In the genomic region with DNA sequence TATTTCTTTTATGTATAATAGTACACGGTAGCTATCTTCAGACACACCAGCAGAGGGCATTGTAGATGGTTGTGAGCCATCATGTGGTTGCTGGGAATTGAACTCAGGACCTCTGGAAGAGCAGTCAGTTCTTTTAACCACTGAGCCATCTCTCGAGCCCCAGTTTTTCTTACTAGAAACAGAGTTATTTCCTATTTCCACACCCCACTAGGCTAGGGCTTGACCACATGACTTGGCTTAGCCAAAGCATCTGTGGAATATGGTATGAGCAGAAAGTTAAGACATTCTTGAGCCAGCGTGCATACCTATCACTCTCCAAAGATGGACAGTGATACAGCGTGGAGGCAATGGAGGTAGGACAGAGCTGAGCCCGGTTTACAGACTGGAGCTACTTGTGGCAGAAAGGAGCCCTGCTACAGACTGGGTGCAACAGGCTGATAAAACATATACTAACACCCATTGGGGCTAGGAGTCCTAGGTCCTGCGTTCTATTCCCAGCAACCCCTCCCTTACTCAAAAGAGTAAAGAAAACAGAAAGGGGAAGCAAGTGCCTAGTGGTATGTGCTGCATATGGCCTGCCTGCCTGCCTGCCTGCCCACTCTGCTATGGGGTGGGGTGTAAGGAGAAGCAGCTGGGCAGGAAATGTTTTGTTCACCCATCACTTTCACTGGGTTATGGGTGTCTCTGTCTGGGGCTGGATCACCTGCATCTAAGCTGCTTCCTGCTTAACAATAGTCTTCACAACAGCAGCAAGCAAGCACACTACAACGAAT, we compare ENCODE assay signal across 8 mouse cellular contexts.
DNase-seq lines count a peak whose midpoint lies in the region; ATAC-seq lines count a peak whose summit lies in the region.

No protein-coding gene starts in this region.

- no peaks in the 10 kb centered on the region for H3K9me3 ChIP-seq in heart, embryonic 15.5 days (replicated peaks)
- no peaks in the 10 kb centered on the region for H3K9me3 ChIP-seq in neural tube, embryonic 15.5 days (replicated peaks)

- H3K27ac ChIP-seq in heart, embryonic 15.5 days: peak overlapping the region; percentile 2; the same call in 1 of the 2 replicates
- peak overlapping the region; percentile 39; the same call in 1 of the 2 replicates for H3K27ac ChIP-seq in neural tube, embryonic 15.5 days (replicated peaks)

- 85% methylated on average over 7 of the region's 7 CpGs for WGBS in heart, embryonic 15.5 days
- 80% methylated on average over 7 of the region's 7 CpGs for WGBS in neural tube, embryonic 15.5 days

- H3K9ac ChIP-seq in heart, embryonic 15.5 days: no peak overlapping the region
- H3K9ac ChIP-seq in neural tube, embryonic 15.5 days (replicated peaks): no peak overlapping the region

- H3K27me3 ChIP-seq in heart, embryonic 15.5 days: no peaks in the 10 kb centered on the region
- no peaks in the 10 kb centered on the region for H3K27me3 ChIP-seq in neural tube, embryonic 15.5 days (replicated peaks)

- no peak overlapping the region for H3K4me3 ChIP-seq in heart, embryonic 15.5 days
- H3K4me3 ChIP-seq in neural tube, embryonic 15.5 days (replicated peaks): no peak overlapping the region

- H3K4me1 ChIP-seq in heart, embryonic 15.5 days (replicated peaks): peaks cover 32% of the 10 kb centered on the region
- peaks cover 49% of the 10 kb centered on the region for H3K4me1 ChIP-seq in neural tube, embryonic 15.5 days

- ATAC-seq in heart, embryonic 15.5 days (replicated peaks; ENCODE audit: insufficient number of reproducible peaks, insufficient read depth, low FRiP score, low read depth): no peak
- no peak for ATAC-seq in neural tube, embryonic 15.5 days (ENCODE audit: low FRiP score)

- no peak overlapping the region for H3K4me2 ChIP-seq in heart, embryonic 15.5 days
- no peak overlapping the region for H3K4me2 ChIP-seq in neural tube, embryonic 15.5 days

- intact Hi-C loops in heart, postnatal 36 days (cut with DNase I): no loop called here

- DNase-seq in heart, postnatal 36 days: no peak
- DNase-seq in B cell, adult 2 months: peak; percentile 70 to 74
- peak; percentile 42 for DNase-seq in fibroblast of lung, adult 2 months (ENCODE audit: low read depth)
- DNase-seq in embryo, embryonic 9.5 days (ENCODE audit: extremely low spot score): no peak
- no peak for DNase-seq in layer of hippocampus, postnatal 10 days (ENCODE audit: low spot score in 2 of 2)
- no peak for DNase-seq in cerebellum, adult 11-12 months

- no peaks in the 10 kb centered on the region for H3K36me3 ChIP-seq in heart, embryonic 15.5 days
- H3K36me3 ChIP-seq in neural tube, embryonic 15.5 days: no peaks in the 10 kb centered on the region

Comparison
In these comparisons a context has a peak if more than half of its experiments do, and no peak if none do; other contexts are left out.
1. DNase-seq: peak in B cell, adult 2 months (2 of 2) and fibroblast of lung, adult 2 months (single experiment); none in heart, postnatal 36 days (0 of 2), embryo, embryonic 9.5 days (single experiment), layer of hippocampus, postnatal 10 days (0 of 2) and cerebellum, adult 11-12 months (single experiment).